In the genomic region with DNA sequence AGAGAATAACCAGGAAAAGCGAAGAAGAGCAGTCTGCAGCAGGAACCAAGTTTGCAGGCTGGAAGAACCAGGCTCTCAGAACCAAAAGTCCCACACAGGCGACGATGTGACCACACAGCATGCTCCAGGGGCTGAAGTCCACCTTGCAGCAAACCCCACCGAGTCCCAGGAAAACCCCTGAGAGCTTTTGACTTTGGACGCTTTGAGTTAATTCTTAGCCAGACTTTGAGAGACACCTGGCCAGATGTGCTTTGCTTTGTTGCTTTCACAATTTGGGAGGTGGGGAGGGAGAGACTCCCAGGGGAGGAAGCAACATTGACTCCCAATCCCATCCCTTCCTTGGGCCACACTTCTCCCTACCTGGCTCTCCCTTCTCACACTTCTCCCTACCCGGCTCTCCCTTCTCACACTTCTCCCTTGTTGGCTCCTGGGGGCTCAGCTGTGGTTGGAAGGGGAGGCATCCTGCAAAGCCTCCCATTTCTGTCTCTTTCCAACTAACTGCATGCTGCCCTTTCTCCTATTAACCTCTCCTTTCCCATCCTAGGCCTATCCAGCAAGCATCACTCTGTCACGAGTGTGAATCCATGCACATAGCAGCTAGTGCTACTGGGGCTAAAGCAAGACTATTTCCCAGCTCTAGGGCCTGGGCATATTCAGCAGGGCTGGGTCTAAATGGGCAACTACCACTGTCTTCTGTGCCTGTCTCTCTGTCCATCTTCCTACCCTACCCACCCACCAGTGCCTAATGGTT, we compare ENCODE assay signal across 14 mouse cellular contexts. TPM values are rescaled to one million over a fixed set of nuclear protein-coding genes. Genes with fewer than 3 reads are reported as not detected.
A peak's percentile ranks its signal among the peaks of the same experiment; 100 is the strongest.
DNase-seq lines count a peak whose midpoint lies in the region; ATAC-seq lines count a peak whose summit lies in the region.
"Had no signal": no experiment of that assay in that cellular context is flagged by ENCODE, and none has a peak within 500 bp of the region (broad histone marks: within the 10 kb centered on the region; RNA-seq: fewer than 3 reads in every experiment).

No protein-coding gene starts in this region.

- ATAC-seq in heart, embryonic 12.5 days (ENCODE audit: insufficient number of reproducible peaks, low FRiP score) = no peak
- ATAC-seq in kidney, embryonic 16.5 days (ENCODE audit: low FRiP score, low TSS enrichment) = peak; percentile 50
- peak; percentile 50 for ATAC-seq in liver, embryonic 13.5 days (ENCODE audit: low read depth)

- no peak overlapping the region for H3K4me2 ChIP-seq in heart, embryonic 12.5 days
- H3K4me2 ChIP-seq in kidney, embryonic 16.5 days (replicated peaks; ENCODE audit: low read depth, low read length) = no peak overlapping the region
- no peak overlapping the region for H3K4me2 ChIP-seq in liver, embryonic 13.5 days
- H3K4me2 ChIP-seq: lung, embryonic 14.5 days had no signal

- no peak overlapping the region for H3K9ac ChIP-seq in heart, embryonic 12.5 days
- H3K9ac ChIP-seq in kidney, embryonic 16.5 days (replicated peaks; ENCODE audit: low read length) = no peak overlapping the region
- H3K9ac ChIP-seq in liver, embryonic 13.5 days = 0 out of 2 replicates have a peak overlapping the region, but pooled peaks have one; percentile 0
- H3K9ac ChIP-seq: lung, embryonic 14.5 days had no signal

- 64% methylated on average over 7 of the region's 7 CpGs for WGBS in heart, embryonic 10.5 days
- 73% methylated on average over 7 of the region's 7 CpGs for WGBS in heart, embryonic 12.5 days
- 63% methylated on average over 7 of the region's 7 CpGs for WGBS in kidney, embryonic 16.5 days
- WGBS in liver, embryonic 13.5 days (ENCODE audit: insufficient replicate concordance) = 52% methylated on average over 7 of the region's 7 CpGs

- intact Hi-C loops in heart, postnatal 10 days (cut with DNase I) = no loop called here

- H3K36me3 ChIP-seq in heart, embryonic 10.5 days = no peaks in the 10 kb centered on the region
- H3K36me3 ChIP-seq in heart, embryonic 12.5 days = no peaks in the 10 kb centered on the region
- no peaks in the 10 kb centered on the region for H3K36me3 ChIP-seq in kidney, embryonic 16.5 days (ENCODE audit: insufficient read depth, low read length)
- no peaks in the 10 kb centered on the region for H3K36me3 ChIP-seq in liver, embryonic 13.5 days
- H3K36me3 ChIP-seq: midbrain, embryonic 10.5 days had no signal

- peak overlapping the region; percentile 42; the same call in 1 of the 2 replicates for H3K27ac ChIP-seq in heart, embryonic 10.5 days
- no peak overlapping the region for H3K27ac ChIP-seq in heart, embryonic 12.5 days (ENCODE audit: poor library complexity, severe bottlenecking)
- H3K27ac ChIP-seq in kidney, embryonic 16.5 days (ENCODE audit: low read length) = peak overlapping the region; percentile 92
- H3K27ac ChIP-seq in liver, embryonic 13.5 days = peak overlapping the region; percentile 78
- H3K27ac ChIP-seq: midbrain, embryonic 10.5 days had no signal

- no peak for DNase-seq in heart, embryonic 10.5 days (ENCODE audit: low spot score)
- no peak for DNase-seq in liver, embryonic 13.5 days
- no peak for DNase-seq in spleen, postnatal 36 days (ENCODE audit: low spot score in 2 of 2)
- no peak for DNase-seq in adipocyte (ENCODE audit: low spot score)
- no peak for DNase-seq in natural killer cell, adult 2 months (ENCODE audit: low spot score in 2 of 2)
- no peak for DNase-seq in heart, postnatal 10 days
- DNase-seq: cerebellum, adult 18-20 months; right cerebral cortex, postnatal 4 days had no signal

- peaks cover 17% of the 10 kb centered on the region for H3K4me1 ChIP-seq in heart, embryonic 10.5 days
- H3K4me1 ChIP-seq in heart, embryonic 12.5 days (replicated peaks) = peaks cover 11% of the 10 kb centered on the region
- H3K4me1 ChIP-seq in kidney, embryonic 16.5 days (ENCODE audit: insufficient read depth, low read length) = peaks cover 24% of the 10 kb centered on the region
- peaks cover 39% of the 10 kb centered on the region for H3K4me1 ChIP-seq in liver, embryonic 13.5 days (replicated peaks)

- no peak overlapping the region for H3K4me3 ChIP-seq in heart, embryonic 10.5 days
- no peak overlapping the region for H3K4me3 ChIP-seq in heart, embryonic 12.5 days
- no peak overlapping the region for H3K4me3 ChIP-seq in kidney, embryonic 16.5 days (ENCODE audit: low read length)
- H3K4me3 ChIP-seq in liver, embryonic 13.5 days (replicated peaks) = no peak overlapping the region
- H3K4me3 ChIP-seq: erythroblast, embryonic 14.5 days; midbrain, embryonic 10.5 days; myocyte had no signal

- peaks cover 21% of the 10 kb centered on the region; the same call in 1 of the 2 replicates for H3K27me3 ChIP-seq in heart, embryonic 10.5 days (ENCODE audit: insufficient read depth, poor library complexity, severe bottlenecking)
- peaks cover 11% of the 10 kb centered on the region; the same call in 1 of the 2 replicates for H3K27me3 ChIP-seq in heart, embryonic 12.5 days (replicated peaks)
- H3K27me3 ChIP-seq in kidney, embryonic 16.5 days (ENCODE audit: insufficient read depth, low read length) = no peaks in the 10 kb centered on the region
- H3K27me3 ChIP-seq in liver, embryonic 13.5 days = no peaks in the 10 kb centered on the region

- no peaks in the 10 kb centered on the region for H3K9me3 ChIP-seq in heart, embryonic 10.5 days
- no peaks in the 10 kb centered on the region for H3K9me3 ChIP-seq in heart, embryonic 12.5 days (replicated peaks)
- no peaks in the 10 kb centered on the region for H3K9me3 ChIP-seq in kidney, embryonic 16.5 days (ENCODE audit: low read length)
- no peaks in the 10 kb centered on the region for H3K9me3 ChIP-seq in liver, embryonic 13.5 days (replicated peaks)
- H3K9me3 ChIP-seq: midbrain, embryonic 10.5 days had no signal

RNA-seq across cellular contexts. Expression of gene C130074G19Rik, which starts 10.8 kb away (rescaled TPM):
- 0.22 and 0.82 TPM in 2 replicates for polyA plus RNA-seq in heart, embryonic 10.5 days (2016; fragmentation: Nextera tagmentation; extraction: Ambion mirVana)
- 0.51 and 0.60 TPM in 2 replicates for polyA plus RNA-seq in heart, embryonic 12.5 days (2016; fragmentation: Nextera tagmentation; extraction: Ambion mirVana)
- 3.1 and 3.9 TPM in 2 replicates for polyA plus RNA-seq in kidney, embryonic 16.5 days (2015; fragmentation: Nextera tagmentation; extraction: Ambion mirVana)
- 1.3 and 1.6 TPM in 2 replicates for polyA plus RNA-seq in liver, embryonic 13.5 days (2015; fragmentation: Nextera tagmentation; extraction: Ambion mirVana)
- 10 to 100 TPM; 30.8 to 37.5 TPM for total RNA-seq in heart, postnatal 10 days (2021)

RNA-seq across cellular contexts. Expression of gene Marc2, which starts 26.0 kb away (rescaled TPM):
- 72.9 and 98.6 TPM in 2 replicates for polyA plus RNA-seq in heart, embryonic 10.5 days (2016; fragmentation: Nextera tagmentation; extraction: Ambion mirVana)
- polyA plus RNA-seq in heart, embryonic 12.5 days (2016; fragmentation: Nextera tagmentation; extraction: Ambion mirVana) = 92.5 and 95.8 TPM in 2 replicates
- 196 and 228 TPM in 2 replicates for polyA plus RNA-seq in kidney, embryonic 16.5 days (2015; fragmentation: Nextera tagmentation; extraction: Ambion mirVana)
- polyA plus RNA-seq in liver, embryonic 13.5 days (2015; fragmentation: Nextera tagmentation; extraction: Ambion mirVana) = 189 and 193 TPM in 2 replicates
- 100 to 1,000 TPM; 151 to 155 TPM for total RNA-seq in heart, postnatal 10 days (2021)
